Comparison of ENCODE assay signal across 22 mouse cellular contexts in genomic region chr8:58669075-58669474, GRCm38 (mm10).
A peak's percentile ranks its signal among the peaks of the same experiment; 100 is the strongest.
DNase-seq lines count a peak whose midpoint lies in the region; ATAC-seq lines count a peak whose summit lies in the region.
"Had no signal": no experiment of that assay in that cellular context is flagged by ENCODE, and none has a peak within 500 bp of the region (broad histone marks: within the 10 kb centered on the region; RNA-seq: fewer than 3 reads in every experiment).

No protein-coding gene starts in this region.

- no peaks in the 10 kb centered on the region for H3K36me3 ChIP-seq in forebrain, embryonic 14.5 days (ENCODE audit: control insufficient read depth, insufficient read depth, low read length)
- no peaks in the 10 kb centered on the region for H3K36me3 ChIP-seq in forebrain, embryonic 15.5 days
- H3K36me3 ChIP-seq: embryonic facial prominence, embryonic 12.5 days; heart, embryonic 15.5 days had no signal

- no peaks in the 10 kb centered on the region for H3K9me3 ChIP-seq in forebrain, embryonic 14.5 days (replicated peaks; ENCODE audit: control insufficient read depth, low read length)
- H3K9me3 ChIP-seq in forebrain, embryonic 15.5 days, result no peaks in the 10 kb centered on the region
- H3K9me3 ChIP-seq: embryonic facial prominence, embryonic 12.5 days; heart, embryonic 15.5 days; megakaryocyte, embryonic 14.5 days had no signal

- H3K4me1 ChIP-seq in forebrain, embryonic 14.5 days (ENCODE audit: control insufficient read depth, insufficient read depth, low read length), result no peaks in the 10 kb centered on the region
- H3K4me1 ChIP-seq in forebrain, embryonic 15.5 days, result no peaks in the 10 kb centered on the region
- H3K4me1 ChIP-seq: embryonic facial prominence, embryonic 12.5 days; heart, embryonic 15.5 days; megakaryocyte, embryonic 14.5 days had no signal

- no peaks in the 10 kb centered on the region for H3K27me3 ChIP-seq in forebrain, embryonic 14.5 days (replicated peaks; ENCODE audit: control insufficient read depth, insufficient read depth, low read length)
- H3K27me3 ChIP-seq in forebrain, embryonic 15.5 days, result no peaks in the 10 kb centered on the region
- H3K27me3 ChIP-seq: embryonic facial prominence, embryonic 12.5 days; heart, embryonic 15.5 days; megakaryocyte, embryonic 14.5 days had no signal

- H3K4me3 ChIP-seq in forebrain, embryonic 14.5 days (ENCODE audit: low read depth, low read length), result no peak overlapping the region
- no peak overlapping the region for H3K4me3 ChIP-seq in forebrain, embryonic 15.5 days
- H3K4me3 ChIP-seq: embryonic facial prominence, embryonic 12.5 days; heart, embryonic 15.5 days; layer of hippocampus, adult 2 months; megakaryocyte, embryonic 14.5 days had no signal

- WGBS in forebrain, embryonic 14.5 days, result 70% methylated on average over 2 of the region's 2 CpGs
- WGBS in forebrain, embryonic 15.5 days, result 65% methylated on average over 2 of the region's 2 CpGs

- 0 out of 2 replicates have a peak, but pooled peaks have one; percentile 46 for ATAC-seq in forebrain, embryonic 14.5 days
- ATAC-seq in forebrain, embryonic 15.5 days (replicated peaks), result no peak
- ATAC-seq: activated CD4-positive, CD25-positive, alpha-beta regulatory T cell, adult 4 months; CD4-positive, CD25-positive, alpha-beta regulatory T cell, adult 4 months; midbrain, embryonic 16.5 days had no signal

- peak; percentile 38 for DNase-seq in forebrain, embryonic 14.5 days (ENCODE audit: low spot score)
- DNase-seq in Muller cell, postnatal 12 days (ENCODE audit: inconsistent ontology term), result peak; percentile 70
- peak; percentile 32 to 34 for DNase-seq in cerebellum, adult 18-20 months
- peak; percentile 21 to 38 for DNase-seq in cerebellum, postnatal 25 days
- DNase-seq in layer of hippocampus, postnatal 10 days (ENCODE audit: low spot score in 2 of 2), result no peak
- no peak for DNase-seq in urinary bladder, postnatal 4 days (ENCODE audit: low spot score in 2 of 2)
- DNase-seq: adrenal gland, postnatal 14 days; gastrocnemius, postnatal 14 days; heart, postnatal 4 days; kidney, adult 2 months; kidney, postnatal 14 days; liver; lung, postnatal 10 days; thymus, postnatal 14 days had no signal

- H3K4me2 ChIP-seq in forebrain, embryonic 14.5 days (ENCODE audit: low read length), result no peak overlapping the region
- no peak overlapping the region for H3K4me2 ChIP-seq in forebrain, embryonic 15.5 days (replicated peaks)
- H3K4me2 ChIP-seq: embryonic facial prominence, embryonic 12.5 days; heart, embryonic 15.5 days had no signal

- H3K27ac ChIP-seq in forebrain, embryonic 14.5 days (ENCODE audit: low read depth, low read length), result no peak overlapping the region
- no peak overlapping the region for H3K27ac ChIP-seq in forebrain, embryonic 15.5 days (replicated peaks)
- H3K27ac ChIP-seq: embryonic facial prominence, embryonic 12.5 days; heart, embryonic 15.5 days; layer of hippocampus, adult 2 months had no signal

- no peak overlapping the region for H3K9ac ChIP-seq in forebrain, embryonic 14.5 days (ENCODE audit: low read length)
- no peak overlapping the region for H3K9ac ChIP-seq in forebrain, embryonic 15.5 days (replicated peaks)
- H3K9ac ChIP-seq: embryonic facial prominence, embryonic 12.5 days; heart, embryonic 15.5 days had no signal

Comparison
In these comparisons a context has a peak if more than half of its experiments do, and no peak if none do; other contexts are left out.
1. DNase-seq: peak in forebrain, embryonic 14.5 days (single experiment), Muller cell, postnatal 12 days (single experiment), cerebellum, adult 18-20 months (2 of 2) and cerebellum, postnatal 25 days (2 of 2); none in layer of hippocampus, postnatal 10 days (0 of 2) and urinary bladder, postnatal 4 days (0 of 2).